Mouse (Mus musculus) stomach, embryonic 15.5 days (tissue): ENCODE data around the gene Ghdc. TPM values are rescaled to one million over a fixed set of nuclear protein-coding genes. Genes with fewer than 3 reads are reported as not detected.
A peak's percentile ranks its signal among the peaks of the same experiment; 100 is the strongest.

Source experiments
- ATAC-seq: fragments of 200-750 bp; cut with Nextera tagmentation; 2 replicates; pipeline ENCODE4 v1.8.0; 2017; ENCODE audit warnings: low read depth, moderate number of reproducible peaks, moderate TSS enrichment; ENCODE audit not compliant: insufficient read depth, low FRiP score
- H3K27ac ChIP-seq: fragments of 300-500 bp; sonication (generic); 2 replicates; pipeline ENCODE4 v1.5.1; 2015; ENCODE audit warnings: mild to moderate bottlenecking, inconsistent platforms
- H3K27me3 ChIP-seq: fragments of 300-500 bp; sonication (generic); replicated peaks from 2 replicates; pipeline ENCODE4 v1.6.1; 2015; ENCODE audit warnings: inconsistent platforms
- H3K36me3 ChIP-seq: fragments of 300-500 bp; sonication (generic); 2 replicates; pipeline ENCODE4 v1.6.1; 2015; ENCODE audit warnings: inconsistent platforms
- H3K4me1 ChIP-seq: fragments of 300-500 bp; sonication (generic); 2 replicates; pipeline ENCODE4 v1.6.1; 2015; ENCODE audit warnings: inconsistent platforms
- H3K4me2 ChIP-seq: fragments of 300-500 bp; sonication (generic); 2 replicates; pipeline ENCODE4 v1.6.1; 2015; ENCODE audit warnings: mild to moderate bottlenecking, inconsistent platforms
- H3K4me3 ChIP-seq: fragments of 300-500 bp; sonication (generic); replicated peaks from 2 replicates; pipeline ENCODE4 v1.5.1; 2015; ENCODE audit warnings: inconsistent platforms
- H3K9ac ChIP-seq: fragments of 300-500 bp; sonication (generic); 2 replicates; pipeline ENCODE4 v1.6.1; 2015; ENCODE audit warnings: inconsistent platforms
- H3K9me3 ChIP-seq: fragments of 300-500 bp; sonication (generic); 2 replicates; pipeline ENCODE4 v1.6.1; 2016; ENCODE audit warnings: inconsistent platforms
- WGBS: fragments of 180-500 bp; shearing (Covaris S2); methylation state at CpG from one replicate; pipeline ENCODE4 v1.1.7; 2015; 5-methylcytosine and 5-hydroxymethylcytosine counted together
- polyA plus RNA-seq: library from polyadenylated mRNA; unstranded; fragments of >200 nt; fragmentation: Nextera tagmentation; extraction: Ambion mirVana; gene quantifications from 2 replicates; pipeline ENCODE4 v1.2.1, GENCODE M21; 2015

Gene Ghdc
- polyA plus RNA-seq, 1 experiment from 2014 or later, result 5.5 TPM

DNA sequence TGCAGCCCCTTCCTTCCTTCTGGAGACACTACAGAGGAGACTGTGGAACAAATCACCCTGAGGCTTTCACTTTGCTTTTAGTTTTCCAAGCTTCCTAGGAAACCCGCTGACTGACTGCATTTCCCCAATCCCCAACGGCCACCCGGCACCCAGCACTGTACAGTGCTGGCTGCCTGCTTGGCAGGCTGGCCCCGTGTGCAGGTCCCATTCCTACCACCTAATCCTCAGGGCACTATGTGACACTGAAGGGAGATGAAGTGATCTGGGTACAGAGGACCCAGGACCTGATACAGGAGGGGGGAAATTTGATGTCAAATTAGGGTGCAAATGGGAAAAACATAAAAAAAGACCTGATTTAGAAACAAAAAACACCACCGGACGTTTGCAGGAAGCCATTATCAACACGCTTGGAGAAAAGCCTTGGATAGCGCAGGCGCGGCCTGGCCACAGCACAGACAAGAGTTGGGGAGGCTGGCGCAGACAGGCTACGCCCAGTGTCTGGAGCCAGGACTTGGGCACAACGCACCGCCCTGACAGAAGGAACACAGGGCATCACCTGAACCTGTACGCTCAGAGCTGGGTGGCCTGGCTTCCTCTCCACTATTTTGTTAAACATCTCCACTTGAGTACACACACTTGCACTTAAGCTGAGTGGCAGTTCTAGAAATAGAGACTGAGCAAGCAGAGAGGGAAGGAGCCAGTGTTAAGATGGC is 11.2 kb upstream of the Ghdc start:
- Histone ChIP-seq H3K4me2 (no peak overlapping the region), H3K27ac (no peak overlapping the region), H3K4me3 (no peak overlapping the region), H3K9me3 (no peaks in the 10 kb centered on the region), H3K9ac (no peak overlapping the region), H3K4me1 (no peaks in the 10 kb centered on the region), H3K36me3 (peaks cover 29% of the 10 kb centered on the region), H3K27me3 (no peaks in the 10 kb centered on the region)
- no peak for ATAC-seq
- 85% methylated on average over 15 of the region's 15 CpGs for WGBS

DNA sequence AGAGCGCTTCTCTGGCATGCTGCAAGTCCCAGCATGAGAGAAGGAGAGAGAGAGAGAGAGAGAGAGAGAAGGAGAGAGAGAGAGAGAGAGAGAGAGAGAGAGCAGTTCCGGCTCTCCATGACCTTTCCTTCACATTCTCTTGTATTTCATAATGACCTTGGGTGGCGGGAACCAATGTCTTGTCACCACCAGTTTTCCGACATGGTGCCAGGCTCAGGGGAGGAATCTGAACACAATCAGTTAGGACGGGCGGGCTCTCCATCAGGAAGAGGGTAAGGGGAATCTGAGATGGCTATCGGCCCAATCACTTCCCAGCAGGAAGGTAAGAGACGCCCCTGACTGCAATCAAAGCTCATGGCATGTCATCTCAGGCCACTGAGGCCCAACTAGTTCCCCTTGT is 9.5 kb upstream of the Ghdc start:
- Histone ChIP-seq H3K4me3 (no peak overlapping the region), H3K27ac (no peak overlapping the region), H3K4me2 (no peak overlapping the region), H3K9me3 (no peaks in the 10 kb centered on the region), H3K36me3 (peaks cover 25% of the 10 kb centered on the region), H3K4me1 (no peaks in the 10 kb centered on the region), H3K9ac (no peak overlapping the region), H3K27me3 (no peaks in the 10 kb centered on the region)
- 83% methylated on average over 8 of the region's 8 CpGs for WGBS
- ATAC-seq, result no peak

DNA sequence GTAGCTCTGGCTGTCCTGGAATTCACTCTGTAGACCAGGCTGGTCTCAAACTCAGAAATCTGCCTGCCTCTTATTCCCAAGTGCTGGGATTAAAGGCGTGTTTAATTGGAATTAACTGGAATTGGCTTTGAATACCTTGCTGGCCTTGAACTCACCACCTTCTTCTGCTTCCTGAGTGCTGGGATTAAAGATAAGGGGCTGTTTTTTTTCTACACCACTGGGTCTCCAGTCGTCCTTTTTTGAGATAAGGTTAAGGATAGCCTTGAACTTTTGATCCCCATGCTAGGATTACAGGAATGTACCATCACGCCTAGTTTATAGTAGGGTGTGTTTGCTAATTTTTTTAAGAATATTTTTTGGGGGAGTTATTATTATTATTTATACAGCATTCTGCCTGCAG is 7.3 kb upstream of the Ghdc start:
- ATAC-seq, result no peak
- Histone ChIP-seq H3K27ac (no peak overlapping the region), H3K27me3 (no peaks in the 10 kb centered on the region), H3K36me3 (peaks cover 18% of the 10 kb centered on the region; the same call in 1 of the 2 replicates), H3K9me3 (no peaks in the 10 kb centered on the region), H3K4me3 (no peak overlapping the region), H3K4me2 (no peak overlapping the region), H3K9ac (no peak overlapping the region), H3K4me1 (no peaks in the 10 kb centered on the region)
- WGBS, result 63% methylated on average over 3 of the region's 3 CpGs

DNA sequence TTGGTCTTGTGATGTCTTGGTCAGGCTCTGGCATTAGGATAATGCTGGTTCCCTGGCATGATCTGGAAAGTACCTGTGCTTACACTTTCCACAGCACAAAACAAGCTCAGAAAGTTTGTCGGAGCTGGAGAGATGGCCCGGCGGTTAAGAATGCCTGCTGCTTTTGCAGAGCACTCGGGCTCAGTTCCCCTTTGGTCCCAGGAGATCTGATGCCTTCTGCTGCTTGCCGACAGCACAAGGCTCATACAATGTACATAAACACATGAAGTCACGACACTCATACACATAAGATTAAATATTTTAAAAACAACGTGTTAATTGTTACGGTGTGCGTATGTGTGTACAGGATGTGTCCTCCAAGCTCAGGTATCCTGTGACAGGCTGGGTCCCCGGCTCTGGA is 5.2 kb upstream of the Ghdc start:
- ATAC-seq, result no peak
- WGBS, result 82% methylated on average over 10 of the region's 10 CpGs
- Histone ChIP-seq H3K9me3 (no peaks in the 10 kb centered on the region), H3K27ac (no peak overlapping the region), H3K4me2 (no peak overlapping the region), H3K9ac (no peak overlapping the region), H3K4me1 (no peaks in the 10 kb centered on the region), H3K36me3 (0 out of 2 replicates have a peak, but pooled peaks cover 8% of the 10 kb centered on the region), H3K27me3 (no peaks in the 10 kb centered on the region), H3K4me3 (no peak overlapping the region)

DNA sequence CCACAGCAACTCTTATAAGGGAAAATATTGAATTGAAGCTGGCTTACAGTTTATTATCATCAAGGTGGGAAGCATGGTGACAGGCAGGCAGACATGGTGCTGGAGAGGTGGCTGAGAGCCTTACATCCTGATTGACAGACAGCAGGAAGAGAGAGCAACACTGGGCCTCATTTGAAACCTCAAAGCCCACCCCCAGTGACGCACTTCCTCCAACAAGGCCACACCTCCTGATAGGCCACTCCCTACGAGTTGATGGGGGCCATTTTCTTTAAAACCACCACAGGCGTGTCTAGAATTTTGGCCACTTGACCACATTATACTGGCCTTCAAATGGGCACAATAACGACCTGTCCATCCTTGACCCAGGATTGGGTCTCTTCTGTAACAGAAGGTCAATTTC is 3.5 kb upstream of the Ghdc start:
- Histone ChIP-seq H3K4me1 (peaks cover 5% of the 10 kb centered on the region; the same call in 1 of the 2 replicates), H3K4me3 (no peak overlapping the region), H3K27ac (no peak overlapping the region), H3K9me3 (no peaks in the 10 kb centered on the region), H3K36me3 (0 out of 2 replicates have a peak, but pooled peaks cover 3% of the 10 kb centered on the region), H3K27me3 (no peaks in the 10 kb centered on the region), H3K9ac (no peak overlapping the region), H3K4me2 (no peak overlapping the region)
- WGBS, result 81% methylated on average over 4 of the region's 4 CpGs
- no peak for ATAC-seq

DNA sequence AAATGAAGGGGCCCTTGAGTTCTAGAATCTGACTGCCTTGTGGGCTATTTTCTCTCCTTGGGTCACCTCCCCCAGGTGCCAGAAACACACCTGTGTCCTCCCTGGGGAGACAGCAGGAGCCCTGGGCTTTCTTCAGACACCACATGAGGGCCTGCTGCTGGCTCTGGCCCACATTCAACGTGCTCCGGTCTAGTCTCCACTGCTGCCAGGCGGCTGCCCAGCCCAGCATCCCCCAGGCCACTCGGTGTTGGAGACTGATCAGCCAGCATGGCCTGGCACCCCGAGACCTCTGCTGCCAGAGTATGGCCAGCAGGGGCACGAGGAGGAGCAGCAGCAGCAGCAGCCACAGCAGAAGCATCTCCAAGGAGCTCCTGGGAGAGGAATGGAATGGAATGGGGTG is 777 bp downstream of the Ghdc start:
- Histone ChIP-seq H3K27me3 (no peaks in the 10 kb centered on the region), H3K36me3 (no peaks in the 10 kb centered on the region), H3K27ac (no peak overlapping the region), H3K4me3 (peak overlapping the region; percentile 69), H3K4me2 (peak overlapping the region; percentile 59), H3K9me3 (no peaks in the 10 kb centered on the region), H3K9ac (peak overlapping the region; percentile 58; the same call in 1 of the 2 replicates), H3K4me1 (peaks cover 5% of the 10 kb centered on the region; the same call in 1 of the 2 replicates)
- no peak for ATAC-seq
- 54% methylated on average over 6 of the region's 6 CpGs for WGBS

DNA sequence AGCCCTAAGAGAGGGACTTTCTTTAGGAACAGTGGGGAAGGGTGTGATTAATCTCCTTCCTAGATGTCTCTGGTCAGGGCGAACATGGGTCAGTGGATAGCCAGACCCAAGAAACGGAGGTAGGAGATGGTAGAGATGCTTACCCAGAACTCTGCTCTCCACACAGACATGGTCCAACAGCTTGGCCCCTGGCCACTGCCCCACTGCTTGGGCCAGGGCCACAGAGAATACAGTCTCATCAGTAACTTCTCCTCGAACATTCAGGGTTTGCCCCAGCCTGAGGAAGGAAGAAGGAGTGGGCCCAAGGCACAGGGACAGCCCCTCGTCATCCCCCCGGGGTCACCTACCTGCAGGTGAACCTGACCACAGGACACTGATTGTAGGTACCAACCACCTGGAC is 2.9 kb downstream of the Ghdc start:
- peaks cover 5% of the 10 kb centered on the region; the same call in 1 of the 2 replicates for H3K4me1 ChIP-seq
- H3K27me3 ChIP-seq, result no peaks in the 10 kb centered on the region
- no peaks in the 10 kb centered on the region for H3K36me3 ChIP-seq
- no peak overlapping the region for H3K9ac ChIP-seq
- no peak overlapping the region for H3K27ac ChIP-seq
- no peak for ATAC-seq
- 82% methylated on average over 5 of the region's 5 CpGs for WGBS
- no peak overlapping the region for H3K4me2 ChIP-seq
- no peak overlapping the region for H3K4me3 ChIP-seq
- H3K9me3 ChIP-seq, result no peaks in the 10 kb centered on the region

DNA sequence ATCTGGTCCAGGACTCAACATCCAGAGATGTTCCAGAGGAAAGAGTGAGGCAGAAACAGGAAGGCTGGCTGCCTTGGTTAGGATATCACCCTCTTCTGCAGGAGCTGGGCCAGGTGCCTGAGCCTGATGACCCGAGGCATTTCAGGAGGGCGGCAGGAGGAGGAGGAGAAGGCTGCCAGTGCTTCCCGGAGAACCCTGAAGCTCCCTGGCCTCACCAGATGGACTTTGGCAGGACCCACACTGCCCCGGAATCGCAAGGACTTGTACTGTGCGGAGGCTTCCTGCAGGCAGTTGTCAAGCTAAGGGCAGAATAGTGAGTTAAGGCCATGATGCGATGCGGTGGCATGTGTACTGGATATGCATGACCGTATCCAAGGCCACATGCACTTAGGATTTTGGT is 4.0 kb downstream of the Ghdc start:
- no peak for ATAC-seq
- no peaks in the 10 kb centered on the region; the same call in 1 of the 2 replicates for H3K27me3 ChIP-seq
- H3K9ac ChIP-seq, result no peak overlapping the region
- no peaks in the 10 kb centered on the region for H3K9me3 ChIP-seq
- H3K4me1 ChIP-seq, result peaks cover 5% of the 10 kb centered on the region; the same call in 1 of the 2 replicates
- no peak overlapping the region for H3K4me2 ChIP-seq
- H3K27ac ChIP-seq, result no peak overlapping the region
- no peaks in the 10 kb centered on the region for H3K36me3 ChIP-seq
- no peak overlapping the region for H3K4me3 ChIP-seq
- 82% methylated on average over 9 of the region's 9 CpGs for WGBS

DNA sequence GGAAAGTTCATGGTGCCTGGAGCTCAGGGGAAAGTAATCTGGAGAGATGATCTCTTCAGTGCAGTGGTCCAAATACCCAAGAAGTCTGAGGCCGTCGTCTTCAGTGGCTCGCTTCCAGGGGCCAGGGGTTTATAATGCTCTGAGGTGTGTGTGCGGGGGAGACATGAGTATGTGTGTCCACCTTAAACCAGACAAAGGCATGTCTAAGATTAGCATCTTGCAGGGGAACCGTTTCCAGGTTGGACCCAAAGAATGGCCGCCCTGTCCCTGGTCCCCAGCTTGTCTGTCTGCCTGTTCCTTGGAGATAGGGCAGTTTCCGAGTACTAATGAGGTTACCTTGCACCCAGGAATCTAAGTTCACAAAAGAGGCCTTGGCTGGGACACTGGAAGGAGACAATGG is 7.9 kb downstream of the Ghdc start, which contains the start of gene Hcrt:
Hcrt (minus strand) TSS at position 101 of the 400 bp plus-strand sequence.
- Histone ChIP-seq H3K27me3 (peaks cover 18% of the 10 kb centered on the region), H3K9ac (no peak within 1 kb of the TSS; the same call in 1 of the 2 replicates), H3K36me3 (no peaks in the 10 kb centered on the region), H3K27ac (no peak within 1 kb of the TSS), H3K9me3 (no peaks in the 10 kb centered on the region), H3K4me1 (peaks cover 10% of the 10 kb centered on the region), H3K4me3 (peak within 1 kb of the TSS; percentile 46), H3K4me2 (peak within 1 kb of the TSS; percentile 78)
- WGBS, result 83% methylated on average over 7 of the region's 7 CpGs
- ATAC-seq, result no peak

DNA sequence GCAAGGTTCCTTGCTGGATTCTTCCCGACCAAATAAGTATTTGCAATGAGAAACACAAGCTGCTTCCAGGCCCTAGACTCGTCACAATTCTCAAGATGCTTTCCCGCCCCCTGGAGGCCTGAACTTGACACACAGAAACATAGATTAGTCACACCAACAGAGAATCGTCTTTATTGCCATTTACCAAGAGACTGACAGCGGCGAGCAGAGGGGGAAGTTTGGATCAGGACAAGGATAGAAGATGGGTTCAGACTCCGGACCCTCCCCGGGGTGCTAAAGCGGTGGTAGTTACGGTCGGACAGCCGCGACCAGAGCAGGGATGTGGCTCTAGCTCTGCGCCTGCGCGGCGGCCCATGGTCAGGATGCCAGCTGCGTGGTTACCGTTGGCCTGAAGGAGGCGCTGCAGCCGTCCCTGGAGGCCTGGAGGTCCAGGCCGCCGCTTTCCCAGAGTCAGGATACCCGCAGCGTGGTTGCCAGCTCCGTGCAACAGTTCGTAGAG is 9.2 kb downstream of the Ghdc start:
- H3K4me2 ChIP-seq, result peak overlapping the region; percentile 78
- no peaks in the 10 kb centered on the region for H3K36me3 ChIP-seq
- H3K4me3 ChIP-seq, result peak overlapping the region; percentile 46
- H3K9ac ChIP-seq, result no peak overlapping the region; the same call in 1 of the 2 replicates
- H3K4me1 ChIP-seq, result peaks cover 10% of the 10 kb centered on the region
- H3K27ac ChIP-seq, result no peak overlapping the region
- peaks cover 23% of the 10 kb centered on the region for H3K27me3 ChIP-seq
- peak; percentile 57; the same call in 1 of the 2 replicates for ATAC-seq
- no peaks in the 10 kb centered on the region for H3K9me3 ChIP-seq
- WGBS, result under 1% methylated on average over 27 of the region's 27 CpGs

DNA sequence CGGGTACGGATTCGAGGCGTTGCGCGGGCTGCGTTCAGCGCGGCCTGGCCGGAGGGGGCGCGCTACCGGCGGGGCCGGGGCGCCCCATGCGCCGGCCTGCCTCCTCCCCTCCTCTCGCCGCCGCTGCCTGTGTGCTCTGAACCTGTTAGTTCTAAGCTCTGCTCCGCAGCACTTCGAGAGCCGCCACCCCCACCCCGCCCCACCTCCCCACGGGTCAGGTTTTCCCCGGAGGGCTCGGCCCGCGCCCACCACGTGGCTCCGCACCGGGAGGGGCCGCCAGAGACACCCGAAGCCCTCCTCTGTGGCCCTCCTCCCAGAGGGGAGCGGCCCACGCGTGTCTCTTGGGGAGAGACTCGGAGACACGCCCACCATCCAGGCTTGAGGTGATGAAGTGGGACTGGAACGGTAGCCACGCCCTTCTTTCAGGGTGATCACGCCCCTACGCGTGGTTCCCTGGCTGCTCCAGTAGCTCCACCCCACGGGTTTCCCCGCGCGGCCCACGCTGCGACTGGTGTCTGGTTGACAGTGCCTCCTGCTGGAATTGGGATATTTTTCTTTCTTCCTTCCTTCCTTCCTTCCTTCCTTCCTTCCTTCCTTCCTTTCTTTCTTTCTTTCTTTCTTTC is 11.0 kb downstream of the Ghdc start, which contains the start of gene Kcnh4:
Kcnh4 (minus strand) TSS at position 332 of the 623 bp plus-strand sequence.
- peaks cover 23% of the 10 kb centered on the region for H3K27me3 ChIP-seq
- ATAC-seq, result no peak
- H3K27ac ChIP-seq, result no peak within 1 kb of the TSS
- peak within 1 kb of the TSS; percentile 32 for H3K4me3 ChIP-seq
- no peak within 1 kb of the TSS for H3K9ac ChIP-seq
- 1% methylated on average over 36 of the region's 51 CpGs for WGBS
- peaks cover 10% of the 10 kb centered on the region for H3K4me1 ChIP-seq
- H3K9me3 ChIP-seq, result no peaks in the 10 kb centered on the region
- peak within 1 kb of the TSS; percentile 67 for H3K4me2 ChIP-seq
- no peaks in the 10 kb centered on the region for H3K36me3 ChIP-seq
